Mouse (Mus musculus) intestine, embryonic 14.5 days (tissue): ENCODE results near the gene Oprl1. TPM values are rescaled to one million over a fixed set of nuclear protein-coding genes. Genes with fewer than 3 reads are reported as not detected.

Experiments used
- ATAC-seq: fragments of 200-750 bp; cut with Nextera tagmentation; replicated peaks from 2 replicates; pipeline ENCODE4 v1.8.0; 2017; ENCODE audit warnings: low read depth, moderate number of reproducible peaks, moderate TSS enrichment, moderate library complexity; ENCODE audit not compliant: low FRiP score, low TSS enrichment
- DNase-seq: peaks from one replicate; pipeline ENCODE4 v3.0.0-alpha.2; 2018; ENCODE audit warnings: low spot score
- H3K27ac ChIP-seq: fragments of 300-500 bp; sonication (generic); 2 replicates; pipeline ENCODE4 v1.5.1; 2014; ENCODE audit warnings: low read depth, mild to moderate bottlenecking, control low read depth
- H3K27me3 ChIP-seq: fragments of 300-500 bp; sonication (generic); replicated peaks from 2 replicates; pipeline ENCODE4 v1.6.1; 2014; ENCODE audit warnings: low read length, control low read depth; ENCODE audit not compliant: control insufficient read depth, insufficient read depth
- H3K36me3 ChIP-seq: fragments of 300-500 bp; sonication (generic); 2 replicates; pipeline ENCODE4 v1.6.1; 2014; ENCODE audit warnings: low read length, control low read depth; ENCODE audit not compliant: control insufficient read depth, insufficient read depth
- H3K4me1 ChIP-seq: fragments of 300-500 bp; sonication (generic); replicated peaks from 2 replicates; pipeline ENCODE4 v1.6.1; 2014; ENCODE audit warnings: low read length, control low read depth, mixed read lengths; ENCODE audit not compliant: control insufficient read depth, insufficient read depth
- H3K4me2 ChIP-seq: fragments of 300-500 bp; sonication (generic); 2 replicates; pipeline ENCODE4 v1.6.1; 2014; ENCODE audit warnings: low read length
- H3K4me3 ChIP-seq: fragments of 300-500 bp; sonication (generic); 2 replicates; pipeline ENCODE4 v1.5.1; 2014; ENCODE audit warnings: low read depth, low read length, control low read depth, mixed read lengths
- H3K9ac ChIP-seq: fragments of 300-500 bp; sonication (generic); 2 replicates; pipeline ENCODE4 v1.6.1; 2014; ENCODE audit warnings: mild to moderate bottlenecking, low read length
- H3K9me3 ChIP-seq: fragments of 300-500 bp; sonication (generic); 2 replicates; pipeline ENCODE4 v1.6.1; 2016; ENCODE audit warnings: low read length, control low read depth; ENCODE audit not compliant: control insufficient read depth
- WGBS: fragments of 180-500 bp; shearing (Covaris S2); extraction: QIAGEN DNeasy Blood & Tissue Kit; methylation state at CpG from one replicate; pipeline ENCODE4 v1.1.7; 2014; 5-methylcytosine and 5-hydroxymethylcytosine counted together
- polyA plus RNA-seq: library from polyadenylated mRNA; unstranded; fragments of >200 nt; fragmentation: Nextera tagmentation; extraction: Ambion mirVana; gene quantifications from 2 replicates; pipeline ENCODE4 v1.2.1, GENCODE M21; 2014

Oprl1 gene
- 1.8 and 2.8 TPM in 2 replicates for polyA plus RNA-seq

- DNase-seq (peak; percentile 74), ATAC-seq (peak; percentile 71)
- under 1% methylated on average over 7 of the region's 7 CpGs for WGBS
- H3K9ac ChIP-seq = no peak within 1 kb of the TSS
- H3K36me3 ChIP-seq = no peaks in the 10 kb centered on the region
- H3K9me3 ChIP-seq = no peaks in the 10 kb centered on the region
- no peaks in the 10 kb centered on the region for H3K27me3 ChIP-seq
- no peak within 1 kb of the TSS for H3K27ac ChIP-seq
- H3K4me2 ChIP-seq = peak within 1 kb of the TSS; percentile 31
- H3K4me3 ChIP-seq = peak within 1 kb of the TSS; percentile 14; the same call in 1 of the 2 replicates
- 0 out of 2 replicates have a peak, but pooled peaks cover 4% of the 10 kb centered on the region for H3K4me1 ChIP-seq
Measured at GRCm38 (mm10) chr2:181714903-181715326, at the start of gene Oprl1. TSS of gene Oprl1 (plus strand) at chr2:181715016.

GRCm38 (mm10) chr2:181670285-181670912 is 44.4 kb upstream of the Oprl1 start:
- Histone ChIP-seq H3K9me3 (no peaks in the 10 kb centered on the region), H3K4me3 (peak overlapping the region; percentile 47), H3K4me2 (peak overlapping the region; percentile 68), H3K27ac (no peak overlapping the region), H3K27me3 (peaks cover 64% of the 10 kb centered on the region), H3K9ac (peak overlapping the region; percentile 38; the same call in 1 of the 2 replicates), H3K4me1 (peaks cover 1% of the 10 kb centered on the region; the same call in 1 of the 2 replicates), H3K36me3 (no peaks in the 10 kb centered on the region)
- ATAC-seq (no peak), DNase-seq (peak; percentile 63)
- WGBS = 5% methylated on average over 56 of the region's 56 CpGs

GRCm38 (mm10) chr2:181670913-181671311 is 43.9 kb upstream of the Oprl1 start:
- Histone ChIP-seq H3K27me3 (peaks cover 64% of the 10 kb centered on the region), H3K9me3 (no peaks in the 10 kb centered on the region), H3K4me2 (peak overlapping the region; percentile 68), H3K27ac (no peak overlapping the region), H3K4me3 (peak overlapping the region; percentile 47), H3K36me3 (no peaks in the 10 kb centered on the region), H3K9ac (peak overlapping the region; percentile 38; the same call in 1 of the 2 replicates), H3K4me1 (peaks cover 5% of the 10 kb centered on the region; the same call in 1 of the 2 replicates)
- ATAC-seq = no peak
- 1% methylated on average over 41 of the region's 41 CpGs for WGBS
- peak; percentile 67 for DNase-seq

GRCm38 (mm10) chr2:181671326-181671725 is 43.5 kb upstream of the Oprl1 start, which contains the start of gene Sox18:
TSS of gene Sox18 (minus strand) at chr2:181671640.
- H3K9ac ChIP-seq = peak within 1 kb of the TSS; percentile 38; the same call in 1 of the 2 replicates
- H3K27me3 ChIP-seq = peaks cover 64% of the 10 kb centered on the region

GRCm38 (mm10) chr2:181671984-181672383 is 42.8 kb upstream of the Oprl1 start:
- peak overlapping the region; percentile 68 for H3K4me2 ChIP-seq
- H3K27me3 ChIP-seq = peaks cover 64% of the 10 kb centered on the region
- 30% methylated on average over 7 of the region's 7 CpGs for WGBS
- DNase-seq (no peak), ATAC-seq (no peak)
- 0 out of 2 replicates have a peak overlapping the region, but pooled peaks have one; percentile 47 for H3K4me3 ChIP-seq
- H3K4me1 ChIP-seq = peaks cover 5% of the 10 kb centered on the region; the same call in 1 of the 2 replicates
- H3K9me3 ChIP-seq = no peaks in the 10 kb centered on the region
- H3K27ac ChIP-seq = no peak overlapping the region
- no peak overlapping the region for H3K9ac ChIP-seq
- H3K36me3 ChIP-seq = no peaks in the 10 kb centered on the region

More at GRCm38 (mm10) chr2:181671326-181671725, 43.5 kb upstream of the Oprl1 start, which contains the start of gene Sox18:
- Histone ChIP-seq H3K4me2 (peak within 1 kb of the TSS; percentile 68), H3K27ac (no peak within 1 kb of the TSS), H3K9me3 (no peaks in the 10 kb centered on the region), H3K4me3 (peak within 1 kb of the TSS; percentile 47), H3K36me3 (no peaks in the 10 kb centered on the region), H3K4me1 (peaks cover 5% of the 10 kb centered on the region; the same call in 1 of the 2 replicates)
- WGBS = under 1% methylated on average over 43 of the region's 43 CpGs
- ATAC-seq (no peak), DNase-seq (peak; percentile 63)

GRCm38 (mm10) chr2:181673501-181673900 is 41.3 kb upstream of the Oprl1 start:
- Histone ChIP-seq H3K9me3 (no peaks in the 10 kb centered on the region), H3K4me3 (no peak overlapping the region), H3K4me1 (peaks cover 5% of the 10 kb centered on the region; the same call in 1 of the 2 replicates), H3K36me3 (no peaks in the 10 kb centered on the region), H3K27ac (no peak overlapping the region), H3K9ac (no peak overlapping the region), H3K27me3 (peaks cover 55% of the 10 kb centered on the region), H3K4me2 (no peak overlapping the region)
- DNase-seq (no peak), ATAC-seq (no peak)
- WGBS = 43% methylated on average over 1 of the region's 1 CpGs

- H3K9me3 ChIP-seq = no peaks in the 10 kb centered on the region
- no peak overlapping the region for H3K4me3 ChIP-seq
- WGBS = 81% methylated on average over 4 of the region's 4 CpGs
- no peak for ATAC-seq
- H3K27ac ChIP-seq = no peak overlapping the region
- DNase-seq = no peak
- H3K27me3 ChIP-seq = peaks cover 40% of the 10 kb centered on the region
- H3K36me3 ChIP-seq = no peaks in the 10 kb centered on the region
- H3K9ac ChIP-seq = no peak overlapping the region
- H3K4me2 ChIP-seq = no peak overlapping the region
- H3K4me1 ChIP-seq = peaks cover 5% of the 10 kb centered on the region; the same call in 1 of the 2 replicates
Measured at GRCm38 (mm10) chr2:181674934-181675333, 39.9 kb upstream of the Oprl1 start.

- Histone ChIP-seq H3K9me3 (no peaks in the 10 kb centered on the region), H3K4me1 (peaks cover 5% of the 10 kb centered on the region; the same call in 1 of the 2 replicates), H3K27ac (no peak overlapping the region), H3K4me2 (peak overlapping the region; percentile 43), H3K36me3 (no peaks in the 10 kb centered on the region), H3K27me3 (peaks cover 35% of the 10 kb centered on the region), H3K9ac (no peak overlapping the region), H3K4me3 (no peak overlapping the region)
- no peak for ATAC-seq
- DNase-seq = no peak
- 3% methylated on average over 14 of the region's 14 CpGs for WGBS
Measured at GRCm38 (mm10) chr2:181675454-181675853, 39.4 kb upstream of the Oprl1 start.
